Mouse (Mus musculus): ENCODE measurements around the gene Ifnk.

GRCm38 (mm10) chr4:35156149-35156611 is 4.3 kb downstream of the Ifnk start:
- TF ChIP-seq CTCF (IDR thresholded peaks at IDR 0.05; ENCODE audit: low read depth) (no peak), EP300 (IDR thresholded peaks at IDR 0.05; ENCODE audit: low read depth) (no peak)
